Mouse (Mus musculus): ENCODE measurements around the gene Gm28036. TPM values are rescaled to one million over a fixed set of nuclear protein-coding genes. Genes with fewer than 3 reads are reported as not detected.
"Not testable (repeated sequence)": the region's sequence is repeated elsewhere in the genome, so short reads cannot be mapped to it uniquely, and the experiment has no call there.

Gm28036 gene
- polyA plus RNA-seq, 1 experiment from 2014 or later = 28.4 TPM

DNA sequence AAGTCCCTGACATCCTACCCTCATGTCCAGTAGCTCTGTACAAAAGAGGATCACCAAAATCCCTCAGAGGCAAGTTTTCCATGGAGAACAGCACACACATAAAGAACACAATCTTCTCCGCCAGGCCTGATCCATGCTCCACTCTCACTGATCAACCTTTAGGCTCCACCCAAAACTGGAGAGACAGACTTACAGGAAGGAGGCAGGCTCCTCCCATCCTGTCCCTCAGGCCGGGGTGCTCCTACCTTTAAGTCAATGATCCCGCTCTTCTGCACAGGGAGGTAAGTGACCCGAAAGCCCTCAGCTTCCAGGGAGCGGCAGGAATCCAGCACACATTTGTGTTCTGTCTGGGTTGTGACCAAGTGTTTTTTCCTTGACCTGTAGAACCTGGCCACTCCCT, 7.3 kb upstream of the Gm28036 start:
- no peak overlapping the region for H3K9ac ChIP-seq (replicated peaks)

GRCm38 (mm10) chr2:156123731-156124130, 3.2 kb downstream of the Gm28036 start:
- WGBS = 93% methylated on average over 5 of the region's 5 CpGs
- no peak overlapping the region for H3K27ac ChIP-seq
- no peak overlapping the region for H3K9ac ChIP-seq (replicated peaks)
- no peaks in the 10 kb centered on the region for H3K9me3 ChIP-seq
- no peak for ATAC-seq
- no peaks in the 10 kb centered on the region for H3K27me3 ChIP-seq
- no peaks in the 10 kb centered on the region for H3K4me1 ChIP-seq (replicated peaks)
- H3K4me3 ChIP-seq (replicated peaks) = no peak overlapping the region
- no peak overlapping the region for H3K4me2 ChIP-seq (replicated peaks)
- peaks cover 32% of the 10 kb centered on the region for H3K36me3 ChIP-seq

More for the DNA sequence above, 7.3 kb upstream of the Gm28036 start:
- H3K9me3 ChIP-seq = no peaks in the 10 kb centered on the region
- no peak for ATAC-seq
- no peak overlapping the region for H3K4me2 ChIP-seq (replicated peaks)
- H3K27me3 ChIP-seq = no peaks in the 10 kb centered on the region
- 85% methylated on average over 5 of the region's 5 CpGs for WGBS
- no peaks in the 10 kb centered on the region for H3K4me1 ChIP-seq (replicated peaks)
- peaks cover 17% of the 10 kb centered on the region for H3K36me3 ChIP-seq
- no peak overlapping the region for H3K27ac ChIP-seq
- H3K4me3 ChIP-seq (replicated peaks) = no peak overlapping the region

- no peaks in the 10 kb centered on the region for H3K27me3 ChIP-seq
- no peak overlapping the region for H3K4me2 ChIP-seq (replicated peaks)
- H3K27ac ChIP-seq = no peak overlapping the region
- H3K4me1 ChIP-seq (replicated peaks) = no peaks in the 10 kb centered on the region
- H3K36me3 ChIP-seq = peaks cover 10% of the 10 kb centered on the region
- no peak overlapping the region for H3K4me3 ChIP-seq (replicated peaks)
- H3K9me3 ChIP-seq = no peaks in the 10 kb centered on the region
- no peak overlapping the region for H3K9ac ChIP-seq (replicated peaks)
- ATAC-seq = no peak
Observed at GRCm38 (mm10) chr2:156119566-156119965, 7.3 kb downstream of the Gm28036 start.

DNA sequence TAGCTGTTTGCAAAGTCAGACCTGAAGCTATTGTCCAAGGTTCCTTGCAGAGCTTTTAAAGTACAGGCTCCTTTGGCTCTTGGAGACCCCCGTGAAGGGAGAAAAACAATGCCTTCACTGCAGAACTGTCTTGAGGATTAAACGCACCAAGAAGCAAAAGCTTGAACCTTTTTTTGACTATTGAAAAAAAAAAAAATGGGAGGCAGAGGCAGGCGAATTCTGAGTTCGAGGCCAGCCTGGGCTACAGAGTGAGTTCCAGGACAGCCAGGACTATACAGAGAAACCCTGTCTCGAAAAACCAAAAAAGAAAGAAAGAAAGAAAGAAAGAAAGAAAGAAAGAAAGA, 14.8 kb downstream of the Gm28036 start:
- Histone ChIP-seq H3K4me3 (replicated peaks) (peak overlapping the region; percentile 59), H3K27ac (peak overlapping the region; percentile 92), H3K4me1 (replicated peaks) (peaks cover 22% of the 10 kb centered on the region), H3K4me2 (replicated peaks) (peak overlapping the region; percentile 73)
- ATAC-seq; H3K36me3 ChIP-seq; H3K9ac ChIP-seq (replicated peaks); H3K9me3 ChIP-seq; H3K27me3 ChIP-seq: not testable (repeated sequence)
- WGBS = 21% methylated on average over 5 of the region's 5 CpGs

DNA sequence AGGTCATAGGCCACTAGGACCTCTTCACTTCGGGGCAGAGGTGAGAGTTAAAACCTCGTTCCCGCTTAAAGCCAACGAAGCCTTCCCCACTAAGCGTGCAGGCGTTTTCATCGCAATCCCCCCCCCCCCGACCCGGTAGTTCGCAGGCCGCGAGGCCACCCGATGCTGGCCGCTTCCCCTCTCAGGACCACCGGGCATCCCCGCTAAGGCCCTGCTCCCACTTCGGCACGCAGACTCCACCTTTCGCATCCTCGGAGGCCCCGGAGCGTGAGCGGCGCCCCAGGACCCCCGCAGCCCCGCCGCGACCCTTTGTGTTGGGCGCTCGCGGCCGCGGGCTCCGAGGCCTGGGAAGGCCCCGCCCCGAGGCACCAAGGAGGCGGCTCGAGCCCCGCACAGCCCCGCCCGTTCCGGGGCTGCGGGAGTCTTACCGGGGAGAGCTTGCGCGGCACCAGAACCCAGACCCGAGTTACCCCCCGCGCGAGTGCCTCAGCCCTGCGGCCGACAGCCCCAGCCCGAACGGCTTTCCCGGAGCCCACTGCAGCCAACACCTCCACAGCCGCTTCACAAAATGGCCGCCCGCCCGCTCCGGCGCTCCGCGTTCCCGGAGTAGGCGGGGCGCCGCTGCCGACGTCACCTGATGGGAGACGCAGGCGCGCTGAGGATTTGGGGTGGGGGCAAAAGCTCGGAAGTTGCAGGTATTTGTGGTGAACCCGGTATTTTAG, 15.4 kb downstream of the Gm28036 start, which contains the start of the genes Cpne1 and Rbm12:
Gene Cpne1, minus strand, starts transcription at position 608 of the 722 bp plus-strand sequence.
Gene Rbm12, minus strand, starts transcription at position 621 of the 722 bp plus-strand sequence.
- peak; percentile 94 for ATAC-seq
- Histone ChIP-seq H3K27me3 (no peaks in the 10 kb centered on the region), H3K9ac (replicated peaks) (peak within 1 kb of the TSS; percentile 98), H3K4me1 (replicated peaks) (peaks cover 26% of the 10 kb centered on the region), H3K36me3 (no peaks in the 10 kb centered on the region), H3K9me3 (no peaks in the 10 kb centered on the region), H3K4me3 (replicated peaks) (peak within 1 kb of the TSS; percentile 59), H3K4me2 (replicated peaks) (peak within 1 kb of the TSS; percentile 73), H3K27ac (peak within 1 kb of the TSS; percentile 92)
- under 1% methylated on average over 63 of the region's 74 CpGs for WGBS

- H3K27me3 ChIP-seq = no peaks in the 10 kb centered on the region
- H3K4me2 ChIP-seq (replicated peaks) = peak overlapping the region; percentile 73
- no peaks in the 10 kb centered on the region for H3K9me3 ChIP-seq
- H3K27ac ChIP-seq = peak overlapping the region; percentile 92
- ATAC-seq = peak; percentile 79
- peaks cover 31% of the 10 kb centered on the region for H3K4me1 ChIP-seq (replicated peaks)
- under 1% methylated on average over 16 of the region's 16 CpGs for WGBS
- H3K36me3 ChIP-seq = peaks cover 3% of the 10 kb centered on the region; the same call in 1 of the 2 replicates
- peak overlapping the region; percentile 98 for H3K9ac ChIP-seq (replicated peaks)
- H3K4me3 ChIP-seq (replicated peaks) = peak overlapping the region; percentile 59
Observed at GRCm38 (mm10) chr2:156110627-156111357, 16.1 kb downstream of the Gm28036 start.

GRCm38 (mm10) chr2:156091926-156092325, 35.0 kb downstream of the Gm28036 start:
- Histone ChIP-seq H3K27ac (no peak overlapping the region), H3K4me3 (replicated peaks) (no peak overlapping the region), H3K27me3 (no peaks in the 10 kb centered on the region), H3K36me3 (peaks cover 19% of the 10 kb centered on the region), H3K4me1 (replicated peaks) (peaks cover 34% of the 10 kb centered on the region), H3K4me2 (replicated peaks) (no peak overlapping the region), H3K9me3 (no peaks in the 10 kb centered on the region), H3K9ac (replicated peaks) (no peak overlapping the region)
- ATAC-seq = no peak
- 87% methylated on average over 5 of the region's 5 CpGs for WGBS

DNA sequence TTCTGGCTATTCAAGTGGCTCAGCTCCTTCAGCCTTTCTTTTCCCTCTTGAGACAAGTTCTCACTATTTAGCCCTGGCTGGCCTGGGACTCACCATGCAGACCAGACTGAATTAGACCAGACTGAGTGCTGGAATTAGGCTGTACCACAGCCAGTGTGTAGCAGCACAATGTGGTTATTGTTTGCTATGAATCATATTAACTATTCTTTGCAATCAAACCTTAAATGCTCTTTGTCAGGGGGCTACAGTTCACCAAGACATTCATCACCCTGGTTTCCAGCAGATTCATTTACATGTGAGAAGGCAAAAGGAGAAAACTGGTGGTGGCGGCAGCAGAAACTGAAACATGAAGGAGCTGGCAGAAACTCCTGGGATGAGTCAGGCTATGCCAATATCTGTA, 37.1 kb downstream of the Gm28036 start:
- H3K4me1 ChIP-seq (replicated peaks) = peaks cover 35% of the 10 kb centered on the region
- ATAC-seq = peak; percentile 68
- no peaks in the 10 kb centered on the region; the same call in none of the 2 replicates for H3K36me3 ChIP-seq
- H3K4me3 ChIP-seq (replicated peaks) = no peak overlapping the region
- WGBS = 48% methylated on average over 1 of the region's 1 CpGs
- no peaks in the 10 kb centered on the region for H3K27me3 ChIP-seq
- no peak overlapping the region for H3K4me2 ChIP-seq (replicated peaks)
- no peak overlapping the region for H3K9ac ChIP-seq (replicated peaks)
- no peaks in the 10 kb centered on the region for H3K9me3 ChIP-seq
- H3K27ac ChIP-seq = peak overlapping the region; percentile 48; the same call in 1 of the 2 replicates

DNA sequence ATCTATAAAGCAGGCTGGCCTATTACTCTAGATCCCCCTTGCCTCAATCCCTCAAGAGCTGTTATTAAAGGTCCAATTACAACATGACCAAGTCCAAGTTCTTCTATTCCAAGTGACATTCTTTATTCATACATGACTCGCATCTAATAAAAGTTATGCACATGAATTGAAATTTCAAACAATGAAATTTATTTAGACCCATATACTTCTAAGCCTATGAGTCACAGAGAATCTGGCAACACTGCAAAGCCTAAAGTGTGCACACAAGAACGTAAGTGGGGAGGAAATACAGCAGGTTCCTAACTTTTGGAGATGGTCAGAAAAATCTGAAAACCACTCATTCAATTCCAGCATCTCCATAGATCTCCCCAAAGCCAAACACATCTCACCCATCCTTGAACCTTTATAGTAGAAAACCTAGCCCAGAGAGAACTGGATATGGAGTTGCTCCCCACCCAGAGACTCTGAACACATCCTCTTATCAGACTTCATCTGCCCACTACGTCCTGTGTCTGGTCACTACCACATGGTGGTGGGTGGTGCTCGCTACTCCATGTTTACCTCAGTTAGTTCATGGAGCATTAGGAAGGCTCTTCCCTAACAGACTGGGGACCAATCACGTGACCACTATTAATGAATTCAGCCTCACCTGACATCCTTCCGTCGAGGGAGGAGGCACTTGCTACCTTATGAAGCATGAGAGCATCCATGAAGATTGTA, 39.3 kb downstream of the Gm28036 start:
- Histone ChIP-seq H3K9ac (replicated peaks) (no peak overlapping the region), H3K36me3 (no peaks in the 10 kb centered on the region; the same call in 1 of the 2 replicates), H3K27ac (no peak overlapping the region), H3K4me3 (replicated peaks) (no peak overlapping the region), H3K9me3 (no peaks in the 10 kb centered on the region), H3K4me1 (replicated peaks) (peaks cover 35% of the 10 kb centered on the region), H3K27me3 (no peaks in the 10 kb centered on the region), H3K4me2 (replicated peaks) (no peak overlapping the region)
- ATAC-seq = no peak
- WGBS = 91% methylated on average over 7 of the region's 7 CpGs

- Histone ChIP-seq H3K4me1 (replicated peaks) (peaks cover 19% of the 10 kb centered on the region), H3K9ac (replicated peaks) (no peak overlapping the region), H3K4me2 (replicated peaks) (no peak overlapping the region), H3K27ac (no peak overlapping the region), H3K9me3 (no peaks in the 10 kb centered on the region), H3K27me3 (no peaks in the 10 kb centered on the region), H3K36me3 (no peaks in the 10 kb centered on the region; the same call in 1 of the 2 replicates), H3K4me3 (replicated peaks) (no peak overlapping the region)
- ATAC-seq = no peak
- WGBS = 93% methylated on average over 3 of the region's 3 CpGs
Observed at GRCm38 (mm10) chr2:156084541-156084940, 42.4 kb downstream of the Gm28036 start.

GRCm38 (mm10) chr2:156080391-156080790, 46.5 kb downstream of the Gm28036 start:
- Histone ChIP-seq H3K9me3 (no peaks in the 10 kb centered on the region), H3K27me3 (no peaks in the 10 kb centered on the region), H3K4me3 (replicated peaks) (no peak overlapping the region), H3K9ac (replicated peaks) (no peak overlapping the region), H3K36me3 (peaks cover 40% of the 10 kb centered on the region), H3K4me2 (replicated peaks) (no peak overlapping the region), H3K4me1 (replicated peaks) (peaks cover 16% of the 10 kb centered on the region; the same call in 1 of the 2 replicates), H3K27ac (no peak overlapping the region)
- WGBS = 88% methylated on average over 7 of the region's 7 CpGs
- no peak for ATAC-seq

GRCm38 (mm10) chr2:156079674-156080073, 47.2 kb downstream of the Gm28036 start:
- Histone ChIP-seq H3K27me3 (no peaks in the 10 kb centered on the region), H3K4me3 (replicated peaks) (no peak overlapping the region), H3K9me3 (no peaks in the 10 kb centered on the region), H3K4me2 (replicated peaks) (no peak overlapping the region), H3K9ac (replicated peaks) (0 out of 2 replicates have a peak overlapping the region, but pooled peaks have one; percentile 23), H3K27ac (no peak overlapping the region), H3K36me3 (peaks cover 47% of the 10 kb centered on the region), H3K4me1 (replicated peaks) (peaks cover 16% of the 10 kb centered on the region; the same call in 1 of the 2 replicates)
- ATAC-seq = no peak
- 66% methylated on average over 4 of the region's 4 CpGs for WGBS

All from midbrain, embryonic 13.5 days (tissue).